Mouse (Mus musculus) heart, adult 2 months (tissue): ENCODE data around the gene Wdr37. TPM values are rescaled to one million over a fixed set of nuclear protein-coding genes. Genes with fewer than 3 reads are reported as not detected.
A peak's percentile ranks its signal among the peaks of the same experiment; 100 is the strongest.

Source experiments
- DNase-seq, 2 experiments: peaks; one replicate each; pipeline ENCODE4 v3.0.0; 2021
- H3K27ac ChIP-seq: fragments of 200-600 bp; 2 replicates; pipeline ENCODE4 v1.8.1; 2022
- H3K27me3 ChIP-seq: fragments of 200-500 bp; 2 replicates; pipeline ENCODE4 v1.6.1; 2012; ENCODE audit warnings: mild to moderate bottlenecking, low read length, inconsistent platforms, mixed read lengths; ENCODE audit not compliant: control insufficient read depth, insufficient read depth
- H3K36me3 ChIP-seq: fragments of 200-500 bp; 2 replicates; pipeline ENCODE4 v1.6.1; 2012; ENCODE audit warnings: low read length, inconsistent platforms; ENCODE audit not compliant: control insufficient read depth, insufficient read depth
- H3K4me1 ChIP-seq: fragments of 200-500 bp; 2 replicates; pipeline ENCODE4 v1.6.1; 2011; ENCODE audit warnings: low read length; ENCODE audit not compliant: control insufficient read depth, insufficient read depth
- H3K4me3 ChIP-seq: fragments of 200-600 bp; 2 replicates; pipeline ENCODE4 v1.8.1; 2022
- H3K79me2 ChIP-seq: fragments of 200-500 bp; replicated peaks from 2 replicates; pipeline ENCODE4 v1.6.1; 2012; ENCODE audit warnings: mild to moderate bottlenecking, inconsistent platforms, low read length, moderate library complexity, mixed read lengths; ENCODE audit not compliant: control insufficient read depth, insufficient read depth
- H3K9ac ChIP-seq: fragments of 200-500 bp; 2 replicates; pipeline ENCODE4 v1.6.1; 2012; ENCODE audit warnings: low read depth, mild to moderate bottlenecking, control low read depth, inconsistent platforms, low read length, mixed read lengths
- CTCF ChIP-seq: fragments of 200-600 bp; IDR thresholded peaks from 2 replicates; pipeline ENCODE4 v1.8.1; 2022; ENCODE audit warnings: antibody characterized with exemption, mild to moderate bottlenecking, moderate library complexity
- EP300 ChIP-seq: fragments of 200-500 bp; IDR thresholded peaks from 2 replicates; pipeline ENCODE4 v1.6.1; 2011; ENCODE audit warnings: low read depth, low read length, control low read depth; ENCODE audit not compliant: insufficient read depth
- POLR2A ChIP-seq: fragments of 200-500 bp; IDR thresholded peaks from 2 replicates; pipeline ENCODE4 v1.6.1; 2011; ENCODE audit warnings: mild to moderate bottlenecking, low read depth, low read length, control low read depth; ENCODE audit not compliant: insufficient read depth
- WGBS: fragments of 180-500 bp; shearing (Covaris S2); methylation state at CpG from one replicate; pipeline ENCODE4 v1.1.7; 2018; 5-methylcytosine and 5-hydroxymethylcytosine counted together
- intact Hi-C: fragments of 180-260 bp; cut with DNase I; formaldehyde crosslinking; loops from one replicate; pipeline ENCODE4 v1.15.1; 2025
- polyA plus RNA-seq: library from polyadenylated mRNA; depleted of rRNA; stranded (reverse); fragments of >200 nt; gene quantifications from 2 replicates; pipeline ENCODE4 v1.2.3, GENCODE M21; 2012
- total RNA-seq, 2 experiments: library from RNA; stranded (reverse); gene quantifications; 2 replicates each; pipeline ENCODE4 v1.2.3; 2021

Gene Wdr37
- total and polyA plus RNA-seq, 3 experiments = 12.6 to 38.7 (median 33.3) TPM

- H3K4me1 ChIP-seq = peaks cover 13% of the 10 kb centered on the region
- no peak overlapping the region for H3K4me3 ChIP-seq
- TF ChIP-seq POLR2A = no peak
- no peak for TF ChIP-seq CTCF
- TF ChIP-seq EP300 = no peak
- peaks cover 35% of the 10 kb centered on the region for H3K36me3 ChIP-seq
- WGBS = 72% methylated on average over 3 of the region's 3 CpGs
- DNase-seq = no peak
- no peaks in the 10 kb centered on the region for H3K27me3 ChIP-seq
- H3K79me2 ChIP-seq = peaks cover 3% of the 10 kb centered on the region; the same call in 1 of the 2 replicates
- intact Hi-C loops = no loop called here
- no peak overlapping the region for H3K9ac ChIP-seq
- no peak overlapping the region for H3K27ac ChIP-seq
These were observed 6.7 kb downstream of the Wdr37 start for GRCm38 (mm10) chr13:8864990-8865389.

GRCm38 (mm10) chr13:8860861-8861260, 10.8 kb downstream of the Wdr37 start:
- Histone ChIP-seq H3K4me3 (no peak overlapping the region), H3K9ac (no peak overlapping the region), H3K36me3 (peaks cover 29% of the 10 kb centered on the region), H3K27me3 (no peaks in the 10 kb centered on the region), H3K79me2 (peaks cover 3% of the 10 kb centered on the region; the same call in 1 of the 2 replicates), H3K27ac (peak overlapping the region; percentile 0; the same call in 1 of the 2 replicates), H3K4me1 (peaks cover 7% of the 10 kb centered on the region)
- 58% methylated on average over 9 of the region's 9 CpGs for WGBS
- intact Hi-C loops = no loop called here
- no peak for DNase-seq
- TF ChIP-seq POLR2A (no peak), CTCF (no peak), EP300 (no peak)

GRCm38 (mm10) chr13:8858453-8858852, 13.3 kb downstream of the Wdr37 start:
- Histone ChIP-seq H3K27me3 (no peaks in the 10 kb centered on the region), H3K9ac (no peak overlapping the region), H3K79me2 (peaks cover 5% of the 10 kb centered on the region; the same call in 1 of the 2 replicates), H3K4me1 (peaks cover 4% of the 10 kb centered on the region), H3K36me3 (peaks cover 24% of the 10 kb centered on the region), H3K27ac (peak overlapping the region; percentile 8; the same call in 1 of the 2 replicates), H3K4me3 (no peak overlapping the region)
- no peak for DNase-seq
- intact Hi-C loops = no loop called here
- WGBS = 41% methylated on average over 6 of the region's 6 CpGs
- no peak for TF ChIP-seq CTCF
- TF ChIP-seq EP300 = no peak
- TF ChIP-seq POLR2A = no peak

GRCm38 (mm10) chr13:8854769-8855168, 16.9 kb downstream of the Wdr37 start:
- Histone ChIP-seq H3K4me3 (no peak overlapping the region), H3K79me2 (0 out of 2 replicates have a peak, but pooled peaks cover 2% of the 10 kb centered on the region), H3K4me1 (peaks cover 4% of the 10 kb centered on the region), H3K27me3 (no peaks in the 10 kb centered on the region), H3K36me3 (peaks cover 17% of the 10 kb centered on the region), H3K9ac (no peak overlapping the region), H3K27ac (no peak overlapping the region)
- 91% methylated on average over 2 of the region's 2 CpGs for WGBS
- TF ChIP-seq EP300 = no peak
- TF ChIP-seq CTCF = no peak
- no peak for TF ChIP-seq POLR2A
- intact Hi-C loops = no loop called here
- no peak for DNase-seq

GRCm38 (mm10) chr13:8853424-8853823, 18.3 kb downstream of the Wdr37 start:
- no peak overlapping the region for H3K4me3 ChIP-seq
- H3K4me1 ChIP-seq = peaks cover 2% of the 10 kb centered on the region
- 0 out of 2 replicates have a peak, but pooled peaks cover 2% of the 10 kb centered on the region for H3K79me2 ChIP-seq
- H3K27ac ChIP-seq = no peak overlapping the region
- peaks cover 16% of the 10 kb centered on the region for H3K36me3 ChIP-seq
- TF ChIP-seq CTCF (no peak), EP300 (no peak)
- intact Hi-C loops = no loop called here
- no peak for DNase-seq
- WGBS = 97% methylated on average over 4 of the region's 4 CpGs
- H3K9ac ChIP-seq = no peak overlapping the region
- no peaks in the 10 kb centered on the region for H3K27me3 ChIP-seq

- intact Hi-C loops = no loop called here
- Histone ChIP-seq H3K4me1 (no peaks in the 10 kb centered on the region; the same call in none of the 2 replicates), H3K79me2 (peaks cover 2% of the 10 kb centered on the region; the same call in 1 of the 2 replicates), H3K36me3 (peaks cover 9% of the 10 kb centered on the region), H3K9ac (no peak overlapping the region), H3K27ac (no peak overlapping the region), H3K4me3 (no peak overlapping the region), H3K27me3 (no peaks in the 10 kb centered on the region)
- 14% methylated on average over 1 of the region's 1 CpGs for WGBS
- no peak for DNase-seq
- no peak for TF ChIP-seq POLR2A
- no peak for TF ChIP-seq CTCF
- TF ChIP-seq EP300 = no peak
These were observed 22.4 kb downstream of the Wdr37 start for GRCm38 (mm10) chr13:8849311-8849710.
